Mouse (Mus musculus) neural tube, embryonic 12.5 days (tissue): ENCODE measurements around the gene Abraxas2. TPM values are rescaled to one million over a fixed set of nuclear protein-coding genes. Genes with fewer than 3 reads are reported as not detected.

Source experiments
- ATAC-seq: fragments of 200-750 bp; cut with Nextera tagmentation; 2 replicates; pipeline ENCODE4 v1.8.0; 2017; ENCODE audit warnings: low read depth, mild to moderate bottlenecking, moderate TSS enrichment, moderate library complexity; ENCODE audit not compliant: low FRiP score
- H3K27ac ChIP-seq: fragments of 300-500 bp; sonication (generic); 2 replicates; pipeline ENCODE4 v1.5.1; 2016
- H3K27me3 ChIP-seq: fragments of 300-500 bp; sonication (generic); replicated peaks from 2 replicates; pipeline ENCODE4 v1.6.1; 2016; ENCODE audit warnings: mild to moderate bottlenecking
- H3K36me3 ChIP-seq: fragments of 300-500 bp; sonication (generic); 2 replicates; pipeline ENCODE4 v1.6.1; 2016; ENCODE audit warnings: mild to moderate bottlenecking
- H3K4me1 ChIP-seq: fragments of 300-500 bp; sonication (generic); 2 replicates; pipeline ENCODE4 v1.6.1; 2016
- H3K4me2 ChIP-seq: fragments of 300-500 bp; sonication (generic); replicated peaks from 2 replicates; pipeline ENCODE4 v1.6.1; 2016; ENCODE audit warnings: mild to moderate bottlenecking
- H3K4me3 ChIP-seq: fragments of 300-500 bp; sonication (generic); 2 replicates; pipeline ENCODE4 v1.5.1; 2016
- H3K9ac ChIP-seq: fragments of 300-500 bp; sonication (generic); 2 replicates; pipeline ENCODE4 v1.6.1; 2016; ENCODE audit warnings: mild to moderate bottlenecking
- H3K9me3 ChIP-seq: fragments of 300-500 bp; sonication (generic); 2 replicates; pipeline ENCODE4 v1.6.1; 2016; ENCODE audit warnings: mild to moderate bottlenecking
- WGBS: fragments of 180-500 bp; shearing (Covaris S2); methylation state at CpG from one replicate; pipeline ENCODE4 v1.1.7; 2016; 5-methylcytosine and 5-hydroxymethylcytosine counted together
- polyA plus RNA-seq: library from polyadenylated mRNA; unstranded; fragments of >200 nt; fragmentation: Nextera tagmentation; extraction: Ambion mirVana; gene quantifications from 2 replicates; pipeline ENCODE4 v1.2.1, GENCODE M21; 2016

The Abraxas2 gene
- polyA plus RNA-seq, 1 experiment from 2014 or later: 36.5 TPM

GRCm38 (mm10) chr7:132930055-132930454, 71.0 kb downstream of the Abraxas2 start:
- Histone ChIP-seq H3K9me3 (no peaks in the 10 kb centered on the region), H3K4me1 (peaks cover 10% of the 10 kb centered on the region), H3K4me2 (peak overlapping the region; percentile 82), H3K9ac (peak overlapping the region; percentile 97; the same call in 1 of the 2 replicates), H3K27ac (no peak overlapping the region), H3K4me3 (peak overlapping the region; percentile 96), H3K27me3 (no peaks in the 10 kb centered on the region), H3K36me3 (no peaks in the 10 kb centered on the region)
- ATAC-seq: no peak
- 93% methylated on average over 5 of the region's 5 CpGs for WGBS

GRCm38 (mm10) chr7:132930850-132931559, 72.0 kb downstream of the Abraxas2 start, which contains the start of gene Zranb1:
Gene Zranb1 (plus strand): TSS chr7:132931142.
- peak; percentile 99 for ATAC-seq
- Histone ChIP-seq H3K9me3 (no peaks in the 10 kb centered on the region), H3K4me2 (peak within 1 kb of the TSS; percentile 82), H3K4me3 (peak within 1 kb of the TSS; percentile 96), H3K27me3 (no peaks in the 10 kb centered on the region), H3K4me1 (peaks cover 10% of the 10 kb centered on the region), H3K9ac (peak within 1 kb of the TSS; percentile 97), H3K36me3 (no peaks in the 10 kb centered on the region), H3K27ac (peak within 1 kb of the TSS; percentile 97)
- WGBS: under 1% methylated on average over 86 of the region's 93 CpGs

GRCm38 (mm10) chr7:132931560-132932351, 72.7 kb downstream of the Abraxas2 start:
- Histone ChIP-seq H3K27me3 (no peaks in the 10 kb centered on the region), H3K4me1 (peaks cover 10% of the 10 kb centered on the region), H3K4me2 (peak overlapping the region; percentile 82), H3K27ac (peak overlapping the region; percentile 97), H3K9me3 (no peaks in the 10 kb centered on the region), H3K36me3 (no peaks in the 10 kb centered on the region), H3K4me3 (peak overlapping the region; percentile 96), H3K9ac (peak overlapping the region; percentile 97)
- under 1% methylated on average over 55 of the region's 55 CpGs for WGBS
- ATAC-seq: no peak

GRCm38 (mm10) chr7:132933331-132933730, 74.3 kb downstream of the Abraxas2 start:
- Histone ChIP-seq H3K4me1 (peaks cover 10% of the 10 kb centered on the region), H3K9ac (no peak overlapping the region), H3K36me3 (no peaks in the 10 kb centered on the region), H3K4me3 (no peak overlapping the region), H3K4me2 (no peak overlapping the region), H3K27me3 (no peaks in the 10 kb centered on the region), H3K9me3 (no peaks in the 10 kb centered on the region), H3K27ac (no peak overlapping the region)
- WGBS: 91% methylated on average over 1 of the region's 1 CpGs
- ATAC-seq: no peak

Other genes starting within 250 kb of the Abraxas2 start
- 22.0 and 26.1 TPM in 2 replicates for gene Lhpp, start 248.6 kb upstream of the Abraxas2 start, polyA plus RNA-seq
- 25.0 and 25.3 TPM in 2 replicates for gene Fam53b, start 45.3 kb upstream of the Abraxas2 start, polyA plus RNA-seq
- gene Eef1akmt2, start 6.6 kb upstream of the Abraxas2 start, polyA plus RNA-seq: 79.1 and 79.6 TPM in 2 replicates
- gene Zranb1, start 71.9 kb downstream of the Abraxas2 start, polyA plus RNA-seq: 17.4 and 19.7 TPM in 2 replicates